ENCODE assay signal across 8 mouse cellular contexts in genomic region chr11:112621385-112622120, GRCm38 (mm10).
A peak's percentile ranks its signal among the peaks of the same experiment; 100 is the strongest.
DNase-seq lines count a peak whose midpoint lies in the region; ATAC-seq lines count a peak whose summit lies in the region.

No protein-coding gene starts in this region.

- H3K4me1 ChIP-seq in limb, embryonic 13.5 days, result peaks cover 40% of the 10 kb centered on the region

- peak overlapping the region; percentile 85; the same call in 1 of the 2 replicates for H3K27ac ChIP-seq in limb, embryonic 13.5 days

- H3K4me3 ChIP-seq in limb, embryonic 13.5 days, result no peak overlapping the region

- 53% methylated on average over 9 of the region's 9 CpGs for WGBS in limb, embryonic 13.5 days

- peak; percentile 62 for ATAC-seq in frontal cortex, adult (ENCODE audit: low TSS enrichment)
- no peak; the same call in 1 of the 2 replicates for ATAC-seq in limb, embryonic 13.5 days (ENCODE audit: low FRiP score, low read depth)
- no peak for ATAC-seq in megakaryocyte progenitor cell, adult 5-6 weeks (replicated peaks; ENCODE audit: poor library complexity)

- peak overlapping the region; percentile 57; the same call in 1 of the 2 replicates for H3K9ac ChIP-seq in limb, embryonic 13.5 days

- no peaks in the 10 kb centered on the region for H3K36me3 ChIP-seq in limb, embryonic 13.5 days

- DNase-seq in frontal cortex, postnatal 25 days (ENCODE audit: low spot score in 2 of 2), result no peak
- DNase-seq in NIH3T3 (ENCODE audit: low read depth), result peak; percentile 93
- peak; percentile 28 for DNase-seq in gastrocnemius, postnatal 14 days
- DNase-seq in thymus, postnatal 10 days (ENCODE audit: low spot score in 2 of 2), result no peak
- no peak for DNase-seq in adrenal gland, adult 18-20 months (ENCODE audit: low spot score in 2 of 2)

- H3K4me2 ChIP-seq in limb, embryonic 13.5 days (replicated peaks), result peak overlapping the region; percentile 57

- no peaks in the 10 kb centered on the region for H3K9me3 ChIP-seq in limb, embryonic 13.5 days

- intact Hi-C loops in gastrocnemius, postnatal 14 days (cut with DNase I; ENCODE audit: low total_unique reads), result no loop called here

- H3K27me3 ChIP-seq in limb, embryonic 13.5 days, result peaks cover 3% of the 10 kb centered on the region; the same call in 1 of the 2 replicates

Comparison
In these comparisons a context has a peak if more than half of its experiments do, and no peak if none do; other contexts are left out.
1. DNase-seq: peak in NIH3T3 (single experiment) and gastrocnemius, postnatal 14 days (single experiment); none in frontal cortex, postnatal 25 days (0 of 2), thymus, postnatal 10 days (0 of 2) and adrenal gland, adult 18-20 months (0 of 2).